Mouse (Mus musculus): ENCODE data around the gene Senp5. TPM values are rescaled to one million over a fixed set of nuclear protein-coding genes. Genes with fewer than 3 reads are reported as not detected.

Senp5 gene
- polyA plus RNA-seq, 1 experiment = 4.3 TPM

DNA sequence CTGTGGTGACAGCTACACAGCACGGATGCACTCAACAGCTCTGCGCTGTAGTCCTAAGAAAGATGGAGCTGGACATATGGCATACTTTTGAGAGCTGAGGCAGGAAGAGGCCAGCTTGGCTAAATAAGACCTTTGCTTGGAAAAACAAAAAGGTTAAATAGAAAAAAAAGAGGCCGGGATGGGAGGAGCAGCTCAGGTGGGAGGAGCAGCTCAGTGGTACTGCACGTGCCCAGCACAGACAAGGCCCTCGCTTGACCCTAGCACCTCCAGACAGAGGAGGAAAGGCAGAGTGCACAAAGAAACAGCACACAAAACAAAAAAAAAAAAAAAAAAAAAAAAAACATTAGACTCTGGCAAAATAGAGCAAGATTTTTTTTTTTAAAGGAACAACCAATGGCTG is 6.7 kb downstream of the Senp5 start:
- TF ChIP-seq POLR2A (IDR thresholded peaks at IDR 0.05; ENCODE audit: control insufficient read depth, low read depth, low read length) (no peak), CTCF (IDR thresholded peaks at IDR 0.05; ENCODE audit: control insufficient read depth, insufficient read depth, insufficient replicate concordance, low read depth, low read length) (no peak)
- Histone ChIP-seq H3K27ac (ENCODE audit: control insufficient read depth, insufficient read depth, low read depth, low read length) (no peak overlapping the region), H3K27me3 (ENCODE audit: control insufficient read depth, insufficient read depth, low read length) (no peaks in the 10 kb centered on the region), H3K4me3 (ENCODE audit: control insufficient read depth, low read depth, low read length) (no peak overlapping the region), H3K36me3 (ENCODE audit: control insufficient read depth, insufficient read depth, low read length) (no peaks in the 10 kb centered on the region), H3K4me1 (ENCODE audit: control insufficient read depth, insufficient read depth, low read length) (peaks cover under 1% of the 10 kb centered on the region)

DNA sequence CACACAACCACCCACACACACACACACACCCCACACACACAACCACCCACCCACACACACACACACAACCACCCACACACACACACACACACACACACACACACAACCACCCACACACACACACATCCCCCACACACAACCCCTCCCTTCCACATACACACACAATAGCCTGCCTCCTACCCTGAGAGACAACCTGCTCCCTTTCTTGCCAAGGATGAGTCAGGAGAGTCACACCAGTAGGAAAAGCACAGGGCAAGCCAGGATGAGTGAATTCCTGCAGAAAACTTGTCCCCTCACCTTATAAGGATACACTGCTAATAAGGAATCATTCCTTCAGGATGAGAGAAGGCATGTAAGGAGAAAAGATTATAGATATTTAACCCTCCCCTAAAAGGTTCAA is 9.1 kb downstream of the Senp5 start:
- H3K27me3 ChIP-seq (ENCODE audit: control insufficient read depth, insufficient read depth, low read length) = no peaks in the 10 kb centered on the region
- H3K4me1 ChIP-seq (ENCODE audit: control insufficient read depth, insufficient read depth, low read length) = no peaks in the 10 kb centered on the region
- TF ChIP-seq POLR2A (IDR thresholded peaks at IDR 0.05; ENCODE audit: control insufficient read depth, low read depth, low read length) = no peak
- TF ChIP-seq CTCF (IDR thresholded peaks at IDR 0.05; ENCODE audit: control insufficient read depth, insufficient read depth, insufficient replicate concordance, low read depth, low read length) = no peak
- no peak overlapping the region for H3K4me3 ChIP-seq (ENCODE audit: control insufficient read depth, low read depth, low read length)
- H3K27ac ChIP-seq (ENCODE audit: control insufficient read depth, insufficient read depth, low read depth, low read length) = no peak overlapping the region
- H3K36me3 ChIP-seq (ENCODE audit: control insufficient read depth, insufficient read depth, low read length) = no peaks in the 10 kb centered on the region

- TF ChIP-seq CTCF (IDR thresholded peaks at IDR 0.05; ENCODE audit: control insufficient read depth, insufficient read depth, insufficient replicate concordance, low read depth, low read length) = no peak
- no peaks in the 10 kb centered on the region for H3K36me3 ChIP-seq (ENCODE audit: control insufficient read depth, insufficient read depth, low read length)
- H3K27me3 ChIP-seq (ENCODE audit: control insufficient read depth, insufficient read depth, low read length) = no peaks in the 10 kb centered on the region
- no peak overlapping the region for H3K27ac ChIP-seq (ENCODE audit: control insufficient read depth, insufficient read depth, low read depth, low read length)
- no peak overlapping the region for H3K4me3 ChIP-seq (ENCODE audit: control insufficient read depth, low read depth, low read length)
- H3K4me1 ChIP-seq (ENCODE audit: control insufficient read depth, insufficient read depth, low read length) = no peaks in the 10 kb centered on the region
Measured at GRCm38 (mm10) chr16:31993195-31993594, 9.9 kb downstream of the Senp5 start.

GRCm38 (mm10) chr16:31992039-31992438 is 11.0 kb downstream of the Senp5 start:
- TF ChIP-seq CTCF (IDR thresholded peaks at IDR 0.05; ENCODE audit: control insufficient read depth, insufficient read depth, insufficient replicate concordance, low read depth, low read length) (no peak), POLR2A (IDR thresholded peaks at IDR 0.05; ENCODE audit: control insufficient read depth, low read depth, low read length) (no peak)
- no peaks in the 10 kb centered on the region for H3K36me3 ChIP-seq (ENCODE audit: control insufficient read depth, insufficient read depth, low read length)
- no peaks in the 10 kb centered on the region for H3K27me3 ChIP-seq (ENCODE audit: control insufficient read depth, insufficient read depth, low read length)
- H3K4me1 ChIP-seq (ENCODE audit: control insufficient read depth, insufficient read depth, low read length) = no peaks in the 10 kb centered on the region
- H3K27ac ChIP-seq (ENCODE audit: control insufficient read depth, insufficient read depth, low read depth, low read length) = no peak overlapping the region
- H3K4me3 ChIP-seq (ENCODE audit: control insufficient read depth, low read depth, low read length) = no peak overlapping the region

GRCm38 (mm10) chr16:31980946-31981345 is 22.1 kb downstream of the Senp5 start:
- Histone ChIP-seq H3K27ac (ENCODE audit: control insufficient read depth, insufficient read depth, low read depth, low read length) (no peak overlapping the region), H3K36me3 (ENCODE audit: control insufficient read depth, insufficient read depth, low read length) (no peaks in the 10 kb centered on the region), H3K4me1 (ENCODE audit: control insufficient read depth, insufficient read depth, low read length) (no peaks in the 10 kb centered on the region), H3K4me3 (ENCODE audit: control insufficient read depth, low read depth, low read length) (no peak overlapping the region), H3K27me3 (ENCODE audit: control insufficient read depth, insufficient read depth, low read length) (no peaks in the 10 kb centered on the region)
- TF ChIP-seq CTCF (IDR thresholded peaks at IDR 0.05; ENCODE audit: control insufficient read depth, insufficient read depth, insufficient replicate concordance, low read depth, low read length) (no peak), POLR2A (IDR thresholded peaks at IDR 0.05; ENCODE audit: control insufficient read depth, low read depth, low read length) (no peak)

GRCm38 (mm10) chr16:31979501-31979900 is 23.6 kb downstream of the Senp5 start:
- Histone ChIP-seq H3K27ac (ENCODE audit: control insufficient read depth, insufficient read depth, low read depth, low read length) (no peak overlapping the region), H3K4me1 (ENCODE audit: control insufficient read depth, insufficient read depth, low read length) (no peaks in the 10 kb centered on the region), H3K4me3 (ENCODE audit: control insufficient read depth, low read depth, low read length) (no peak overlapping the region), H3K27me3 (ENCODE audit: control insufficient read depth, insufficient read depth, low read length) (no peaks in the 10 kb centered on the region), H3K36me3 (ENCODE audit: control insufficient read depth, insufficient read depth, low read length) (no peaks in the 10 kb centered on the region)
- TF ChIP-seq POLR2A (IDR thresholded peaks at IDR 0.05; ENCODE audit: control insufficient read depth, low read depth, low read length) (no peak), CTCF (IDR thresholded peaks at IDR 0.05; ENCODE audit: control insufficient read depth, insufficient read depth, insufficient replicate concordance, low read depth, low read length) (no peak)

DNA sequence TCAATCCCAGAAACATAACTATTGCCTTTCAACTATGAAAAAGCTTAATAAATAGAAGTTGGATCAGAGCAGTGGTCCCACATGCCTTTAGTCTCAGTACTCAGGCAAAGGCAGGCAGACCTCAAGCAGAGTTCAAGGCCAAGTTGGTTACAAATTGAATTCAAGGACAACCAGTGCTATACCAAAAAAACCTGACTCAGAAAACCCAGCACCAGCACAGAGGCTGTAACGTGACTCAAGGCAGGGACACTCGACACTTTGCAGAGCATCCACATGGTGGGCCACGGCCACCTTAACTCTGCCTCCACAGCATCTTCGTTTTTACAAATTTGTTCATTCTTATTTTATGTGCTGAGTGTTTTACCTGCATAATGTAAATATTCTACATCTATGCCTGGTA is 27.8 kb downstream of the Senp5 start:
- Histone ChIP-seq H3K36me3 (ENCODE audit: control insufficient read depth, insufficient read depth, low read length) (no peaks in the 10 kb centered on the region), H3K4me3 (ENCODE audit: control insufficient read depth, low read depth, low read length) (no peak overlapping the region), H3K27me3 (ENCODE audit: control insufficient read depth, insufficient read depth, low read length) (no peaks in the 10 kb centered on the region), H3K27ac (ENCODE audit: control insufficient read depth, insufficient read depth, low read depth, low read length) (no peak overlapping the region), H3K4me1 (ENCODE audit: control insufficient read depth, insufficient read depth, low read length) (no peaks in the 10 kb centered on the region; the same call in 1 of the 2 replicates)
- no peak for TF ChIP-seq POLR2A (IDR thresholded peaks at IDR 0.05; ENCODE audit: control insufficient read depth, low read depth, low read length)
- no peak for TF ChIP-seq CTCF (IDR thresholded peaks at IDR 0.05; ENCODE audit: control insufficient read depth, insufficient read depth, insufficient replicate concordance, low read depth, low read length)

DNA sequence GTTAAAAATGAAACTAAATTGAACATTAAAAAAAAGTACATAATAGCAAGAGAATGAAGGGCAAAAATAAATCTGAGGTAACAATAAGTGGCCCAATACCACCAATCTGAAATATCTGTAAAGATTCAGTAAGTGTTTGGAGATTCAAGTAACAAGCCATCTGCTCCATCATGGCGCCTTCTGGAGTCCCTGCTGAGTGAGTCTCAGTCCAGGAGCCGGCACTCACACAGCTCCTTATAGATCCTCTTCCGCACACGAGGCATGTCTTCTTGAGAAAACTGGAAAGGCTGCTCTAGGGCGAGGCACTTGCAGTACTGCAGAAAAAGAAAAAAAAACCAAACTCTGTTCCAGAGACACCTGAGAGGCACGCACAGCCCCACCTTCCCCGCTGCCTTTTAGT is 39.9 kb downstream of the Senp5 start:
- H3K36me3 ChIP-seq (ENCODE audit: control insufficient read depth, insufficient read depth, low read length) = no peaks in the 10 kb centered on the region
- TF ChIP-seq CTCF (IDR thresholded peaks at IDR 0.05; ENCODE audit: control insufficient read depth, insufficient read depth, insufficient replicate concordance, low read depth, low read length) (no peak), POLR2A (IDR thresholded peaks at IDR 0.05; ENCODE audit: control insufficient read depth, low read depth, low read length) (no peak)
- H3K27me3 ChIP-seq (ENCODE audit: control insufficient read depth, insufficient read depth, low read length) = no peaks in the 10 kb centered on the region

More for the DNA sequence above, 39.9 kb downstream of the Senp5 start:
- no peak overlapping the region for H3K27ac ChIP-seq (ENCODE audit: control insufficient read depth, insufficient read depth, low read depth, low read length)
- no peaks in the 10 kb centered on the region for H3K4me1 ChIP-seq (ENCODE audit: control insufficient read depth, insufficient read depth, low read length)
- H3K4me3 ChIP-seq (ENCODE audit: control insufficient read depth, low read depth, low read length) = no peak overlapping the region
